Mouse (Mus musculus) lung, postnatal 4 days (tissue): ENCODE results near the gene Gm17571.
A peak's percentile ranks its signal among the peaks of the same experiment; 100 is the strongest.

Experiments used
- DNase-seq, 2 experiments: peaks; one replicate each; pipeline ENCODE4 v3.0.0; 2021

The Gm17571 gene

GRCm38 (mm10) chr9:13446703-13447285 lies at the start of gene Gm17571:
Gm17571 (minus strand) TSS chr9:13446753.
- DNase-seq: no peak

- no peak for DNase-seq
Measured at GRCm38 (mm10) chr9:13495530-13495929, 49.0 kb upstream of the Gm17571 start.

GRCm38 (mm10) chr9:13493746-13494145 lies 47.2 kb upstream of the Gm17571 start:
- DNase-seq: no peak

- no peak for DNase-seq
Measured at GRCm38 (mm10) chr9:13492807-13493206, 46.3 kb upstream of the Gm17571 start.

GRCm38 (mm10) chr9:13491854-13492620 lies 45.5 kb upstream of the Gm17571 start:
- DNase-seq: no peak

DNA sequence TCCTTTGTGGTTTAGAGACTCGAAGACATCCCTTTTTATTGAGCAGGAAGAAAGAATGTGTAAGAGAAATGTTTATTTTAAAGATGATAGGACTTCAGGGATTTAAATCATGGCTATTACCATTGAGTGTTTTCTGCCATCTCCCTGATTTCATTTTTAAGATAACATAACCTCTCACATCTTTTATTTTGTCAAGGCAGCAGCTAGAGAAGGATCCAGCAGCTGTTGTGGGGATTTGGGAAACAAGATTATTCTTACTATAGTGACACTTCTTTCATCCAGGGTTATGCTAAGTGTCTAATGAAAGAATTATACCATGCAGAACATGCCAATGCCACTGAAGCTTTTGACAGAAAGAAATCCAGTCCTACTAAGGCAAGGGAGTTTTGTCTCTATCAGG lies 44.6 kb upstream of the Gm17571 start:
- no peak for DNase-seq

GRCm38 (mm10) chr9:13485914-13486313 lies 39.4 kb upstream of the Gm17571 start:
- no peak for DNase-seq

DNA sequence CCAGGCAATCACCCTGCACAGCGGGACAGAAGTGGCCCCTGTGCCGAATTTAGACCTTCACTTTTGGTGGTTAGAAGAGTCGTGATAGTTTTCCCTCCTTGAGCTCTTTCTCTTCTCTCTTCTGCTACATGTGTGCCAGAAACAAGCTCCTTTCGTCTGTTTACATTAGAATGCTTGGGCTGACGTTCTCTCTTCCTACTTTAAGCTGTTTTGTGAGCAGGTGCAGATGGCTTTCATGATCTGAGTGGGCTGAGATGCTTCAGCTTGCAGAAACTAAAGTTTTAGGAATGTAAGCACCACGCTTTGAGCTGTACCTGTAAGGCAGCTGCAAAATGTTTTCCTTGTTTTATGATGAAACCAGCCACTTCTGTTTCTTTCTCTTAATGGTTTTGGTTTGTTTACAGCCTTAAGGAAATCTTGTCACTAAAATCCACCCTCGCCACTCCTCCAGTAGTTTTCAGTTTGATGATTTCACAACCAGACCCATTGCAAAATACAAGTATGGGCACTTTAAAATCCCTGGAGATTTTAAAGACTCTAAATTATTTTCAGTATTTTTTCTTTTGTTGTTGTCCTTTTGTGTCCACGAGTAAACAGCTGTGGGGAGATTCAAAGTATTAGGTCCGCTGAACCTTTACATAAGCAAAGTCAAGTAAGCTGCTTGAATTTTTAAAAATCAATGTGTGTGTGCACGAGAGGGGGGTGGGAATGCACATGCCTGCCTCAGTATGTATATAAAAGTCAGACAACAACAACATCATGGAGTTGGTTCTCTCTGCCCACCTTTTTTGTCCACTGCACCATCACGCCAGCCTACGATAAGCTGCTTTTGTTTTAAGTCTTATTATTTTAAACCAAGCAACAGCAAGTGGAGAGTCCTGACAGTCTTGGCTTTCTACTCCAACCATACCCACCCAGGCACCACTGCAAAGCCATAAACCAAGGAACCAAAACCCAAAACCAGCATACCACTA lies 38.0 kb upstream of the Gm17571 start:
- no peak for DNase-seq

GRCm38 (mm10) chr9:13483199-13484068 lies 36.9 kb upstream of the Gm17571 start:
- peak in 1 of 2 experiments; percentile 68 for DNase-seq

DNA sequence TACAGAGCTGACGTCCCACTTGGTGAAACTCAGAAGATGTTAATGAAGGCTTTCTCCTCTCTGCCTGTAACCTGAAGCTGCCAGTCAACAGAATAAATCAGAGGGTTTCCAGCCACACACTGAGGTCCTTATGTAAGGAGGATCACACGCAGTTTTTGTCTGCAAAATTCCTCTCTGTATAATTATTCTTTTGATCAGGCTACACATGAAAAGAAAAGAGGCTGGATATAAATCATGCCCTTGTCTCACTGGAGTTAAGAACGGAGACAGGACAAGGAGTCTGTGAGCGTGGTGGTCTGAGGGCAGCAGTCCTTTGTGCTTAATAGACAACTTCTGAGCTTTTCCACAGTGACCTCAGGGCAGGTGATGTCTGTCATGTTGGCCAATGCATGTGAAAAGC lies 32.7 kb upstream of the Gm17571 start:
- no peak for DNase-seq

- no peak for DNase-seq
Measured at GRCm38 (mm10) chr9:13474951-13475350, 28.4 kb upstream of the Gm17571 start.

GRCm38 (mm10) chr9:13470013-13470412 lies 23.5 kb upstream of the Gm17571 start:
- DNase-seq: peak; percentile 41 to 50

- DNase-seq: no peak
Measured at GRCm38 (mm10) chr9:13468778-13469177, 22.2 kb upstream of the Gm17571 start.

GRCm38 (mm10) chr9:13467745-13468144 lies 21.2 kb upstream of the Gm17571 start:
- DNase-seq: no peak

- DNase-seq: no peak
Measured at GRCm38 (mm10) chr9:13466816-13467215, 20.3 kb upstream of the Gm17571 start.

DNA sequence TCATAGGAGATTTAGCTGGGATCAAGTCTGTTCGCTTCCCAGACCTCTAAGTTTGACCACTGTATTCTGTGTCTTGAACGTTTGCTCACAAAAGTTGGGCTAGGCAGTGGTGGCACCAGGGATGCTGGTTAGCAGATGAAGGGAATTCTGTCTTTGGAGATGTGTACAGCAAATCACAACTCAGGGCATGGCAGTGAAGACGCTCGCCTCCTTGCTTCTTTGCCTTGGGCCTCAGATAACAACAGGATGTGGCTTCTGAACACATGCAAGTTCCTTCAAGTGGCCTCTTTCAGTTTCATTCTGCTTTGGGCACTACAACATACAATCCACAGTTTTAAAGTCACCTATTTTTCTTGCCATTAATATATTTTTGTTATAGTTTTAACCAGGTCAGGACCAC lies 19.8 kb upstream of the Gm17571 start:
- DNase-seq: peak in 1 of 2 experiments; percentile 33

DNA sequence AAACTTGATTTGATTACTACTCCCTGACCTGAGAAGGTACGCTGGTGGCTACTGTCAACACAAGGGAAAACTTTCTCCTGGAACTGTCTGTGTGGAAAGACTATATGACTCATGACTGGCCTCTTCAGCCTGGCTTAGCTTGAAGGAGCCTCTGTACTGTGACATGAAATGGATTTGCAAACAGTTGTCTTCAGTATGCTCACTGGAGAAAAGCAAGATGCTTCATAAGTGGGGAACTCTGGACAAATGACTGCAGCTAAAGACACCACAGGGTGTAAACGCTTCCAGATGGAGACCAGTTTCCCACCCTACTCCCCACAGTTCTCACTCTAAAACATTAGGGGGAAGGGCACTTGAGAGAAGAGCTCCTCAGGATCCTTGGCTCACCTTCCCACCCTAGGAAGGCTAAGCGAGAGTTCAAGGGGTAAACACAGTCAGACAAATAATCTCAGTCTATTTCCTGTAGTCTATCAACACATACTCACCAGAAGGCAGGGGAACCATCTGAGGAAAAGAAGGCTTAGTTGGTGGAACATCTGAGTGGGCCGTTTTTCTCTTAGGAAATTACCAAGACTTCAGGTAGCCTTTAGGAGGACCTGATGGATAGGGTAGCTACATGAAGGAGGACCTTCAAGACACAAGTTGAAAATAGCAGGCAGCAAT lies 18.9 kb upstream of the Gm17571 start:
- no peak for DNase-seq

DNA sequence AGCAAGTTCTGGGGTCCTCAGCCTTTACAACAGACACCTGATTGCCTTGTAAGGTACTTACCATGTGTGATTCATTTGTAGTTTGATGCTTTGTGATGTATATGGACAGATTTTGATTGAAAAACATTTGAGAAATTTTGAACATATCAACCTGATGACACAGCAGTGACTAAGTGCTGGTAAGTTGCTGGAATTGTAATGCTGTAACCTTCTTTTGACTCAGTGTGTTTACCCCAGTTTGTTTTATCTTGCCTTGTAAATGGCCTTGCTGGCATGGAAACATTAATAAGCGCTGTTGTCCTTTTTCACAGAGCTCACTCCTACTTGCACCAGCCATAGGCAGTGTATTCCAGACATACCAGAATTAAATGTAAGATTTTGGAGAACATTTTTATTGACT lies 14.4 kb upstream of the Gm17571 start:
- no peak for DNase-seq

- no peak for DNase-seq
Measured at GRCm38 (mm10) chr9:13460012-13460411, 13.5 kb upstream of the Gm17571 start.

DNA sequence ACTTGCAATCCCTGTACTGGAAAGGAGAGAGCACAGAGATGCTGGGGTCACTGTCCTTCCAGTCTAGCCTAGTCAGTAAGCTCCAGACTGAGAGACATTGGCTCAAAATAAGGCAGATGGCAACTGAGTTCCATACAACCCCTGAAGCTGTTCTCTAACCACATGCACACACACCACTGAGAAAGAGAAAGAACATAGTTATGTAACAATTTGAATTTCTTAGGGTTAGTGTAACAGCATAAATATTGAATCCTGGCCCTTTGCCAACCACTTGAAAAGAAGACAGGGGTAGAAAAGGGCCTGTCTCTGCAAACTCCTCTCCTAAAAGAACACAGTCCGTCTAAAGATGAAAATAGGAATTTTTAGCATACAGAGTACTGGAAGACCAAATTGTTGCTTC lies 12.8 kb upstream of the Gm17571 start:
- no peak for DNase-seq

GRCm38 (mm10) chr9:13457774-13458173 lies 11.2 kb upstream of the Gm17571 start:
- no peak for DNase-seq

- no peak for DNase-seq
Measured at GRCm38 (mm10) chr9:13455231-13455630, 8.7 kb upstream of the Gm17571 start.
